ENCODE assay signal across 24 mouse cellular contexts in the genomic region with DNA sequence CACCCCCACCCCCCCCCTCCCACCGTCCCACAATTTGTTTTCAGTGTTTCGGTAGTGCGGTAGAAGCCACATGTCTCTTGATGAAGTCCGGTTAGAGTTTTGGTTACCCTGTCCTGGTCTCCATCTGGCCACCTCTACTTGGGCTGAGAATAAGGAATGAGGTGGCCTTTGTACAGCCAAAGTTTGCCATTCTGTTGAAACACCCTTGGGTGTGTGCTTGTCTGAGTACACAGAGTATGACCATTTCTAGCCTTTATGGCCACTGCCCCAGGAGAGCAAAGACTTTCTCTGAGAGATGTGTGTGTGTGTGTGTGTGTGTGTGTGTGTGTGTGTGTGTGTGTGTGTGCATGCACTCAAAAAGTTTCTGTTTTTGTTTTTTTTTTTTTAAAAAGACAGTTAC.
DNase-seq lines count a peak whose midpoint lies in the region; ATAC-seq lines count a peak whose summit lies in the region.
"Had no signal": no experiment of that assay in that cellular context is flagged by ENCODE, and none has a peak within 500 bp of the region (broad histone marks: within the 10 kb centered on the region; RNA-seq: fewer than 3 reads in every experiment).

No protein-coding gene starts in this region.

- 85% methylated on average over 4 of the region's 4 CpGs for WGBS in liver, embryonic 13.5 days (ENCODE audit: insufficient replicate concordance)
- 96% methylated on average over 4 of the region's 4 CpGs for WGBS in liver, embryonic 11.5 days
- 92% methylated on average over 4 of the region's 4 CpGs for WGBS in intestine, embryonic 16.5 days
- WGBS in stomach, embryonic 15.5 days = 91% methylated on average over 4 of the region's 4 CpGs

- DNase-seq in liver, embryonic 13.5 days = no peak
- DNase-seq in liver, embryonic 11.5 days (ENCODE audit: low spot score) = no peak
- DNase-seq in testis, postnatal 14 days (ENCODE audit: low spot score) = no peak
- DNase-seq in urinary bladder, postnatal 4 days (ENCODE audit: low spot score in 2 of 2) = no peak
- DNase-seq in testis, postnatal 10 days (ENCODE audit: low spot score) = no peak
- DNase-seq: adrenal gland, adult 2 months; adrenal gland, postnatal 36 days; cerebellum, adult 2 months; cerebellum, postnatal 14 days; forebrain, postnatal 0 days; gastrocnemius, postnatal 10 days; kidney, postnatal 14 days; layer of hippocampus, adult 9-11 months; lung, postnatal 4 days; spleen, adult 18-20 months; thymus, postnatal 25 days had no signal

- H3K9me3 ChIP-seq in liver, embryonic 13.5 days (replicated peaks) = no peaks in the 10 kb centered on the region
- H3K9me3 ChIP-seq in liver, embryonic 11.5 days (ENCODE audit: control insufficient read depth, low read length) = no peaks in the 10 kb centered on the region
- no peaks in the 10 kb centered on the region for H3K9me3 ChIP-seq in intestine, embryonic 16.5 days (ENCODE audit: control insufficient read depth, low read length)
- no peaks in the 10 kb centered on the region for H3K9me3 ChIP-seq in stomach, embryonic 15.5 days
- H3K9me3 ChIP-seq: forebrain, embryonic 12.5 days; heart, embryonic 15.5 days; megakaryocyte, embryonic 14.5 days; midbrain, embryonic 12.5 days had no signal

- no peak overlapping the region for H3K9ac ChIP-seq in liver, embryonic 13.5 days
- no peak overlapping the region for H3K9ac ChIP-seq in liver, embryonic 11.5 days (ENCODE audit: low read depth, low read length)
- no peak overlapping the region for H3K9ac ChIP-seq in intestine, embryonic 16.5 days (ENCODE audit: low read depth, low read length)
- no peak overlapping the region for H3K9ac ChIP-seq in stomach, embryonic 15.5 days
- H3K9ac ChIP-seq: forebrain, embryonic 12.5 days; forebrain, postnatal 0 days; heart, embryonic 15.5 days; midbrain, embryonic 12.5 days had no signal

- H3K27ac ChIP-seq in liver, embryonic 13.5 days = peak overlapping the region; percentile 50; the same call in 1 of the 2 replicates
- H3K27ac ChIP-seq in liver, embryonic 11.5 days (ENCODE audit: low read depth, low read length) = no peak overlapping the region
- peak overlapping the region; percentile 75 for H3K27ac ChIP-seq in intestine, embryonic 16.5 days (ENCODE audit: low read length)
- 0 out of 2 replicates have a peak overlapping the region, but pooled peaks have one; percentile 18 for H3K27ac ChIP-seq in stomach, embryonic 15.5 days
- H3K27ac ChIP-seq: forebrain, embryonic 12.5 days; midbrain, embryonic 12.5 days had no signal

- no peaks in the 10 kb centered on the region for H3K27me3 ChIP-seq in liver, embryonic 13.5 days
- H3K27me3 ChIP-seq in liver, embryonic 11.5 days (replicated peaks; ENCODE audit: control insufficient read depth, insufficient read depth, low read length) = no peaks in the 10 kb centered on the region
- no peaks in the 10 kb centered on the region for H3K27me3 ChIP-seq in intestine, embryonic 16.5 days (replicated peaks; ENCODE audit: control insufficient read depth, insufficient read depth, low read length)
- H3K27me3 ChIP-seq in stomach, embryonic 15.5 days (replicated peaks) = no peaks in the 10 kb centered on the region
- H3K27me3 ChIP-seq: forebrain, embryonic 12.5 days; heart, embryonic 15.5 days; midbrain, embryonic 12.5 days had no signal

- peaks cover 78% of the 10 kb centered on the region for H3K4me1 ChIP-seq in liver, embryonic 13.5 days (replicated peaks)
- peaks cover 40% of the 10 kb centered on the region for H3K4me1 ChIP-seq in liver, embryonic 11.5 days (replicated peaks; ENCODE audit: control insufficient read depth, insufficient read depth, low read length)
- peaks cover 43% of the 10 kb centered on the region for H3K4me1 ChIP-seq in intestine, embryonic 16.5 days (ENCODE audit: control insufficient read depth, insufficient read depth, low read length)
- peaks cover 8% of the 10 kb centered on the region; the same call in 1 of the 2 replicates for H3K4me1 ChIP-seq in stomach, embryonic 15.5 days

- no peak for ATAC-seq in liver, embryonic 13.5 days (ENCODE audit: low read depth)
- no peak for ATAC-seq in liver, embryonic 11.5 days (replicated peaks; ENCODE audit: low FRiP score)
- ATAC-seq in intestine, embryonic 16.5 days = no peak
- ATAC-seq in stomach, embryonic 15.5 days (ENCODE audit: insufficient read depth, low FRiP score, low read depth) = no peak
- ATAC-seq: CD4-positive, CD25-positive, alpha-beta regulatory T cell, adult 4 months; forebrain, postnatal 0 days; hindbrain, embryonic 16.5 days had no signal

- H3K36me3 ChIP-seq in liver, embryonic 13.5 days = no peaks in the 10 kb centered on the region
- no peaks in the 10 kb centered on the region for H3K36me3 ChIP-seq in liver, embryonic 11.5 days (ENCODE audit: control insufficient read depth, insufficient read depth, low read length)
- H3K36me3 ChIP-seq in intestine, embryonic 16.5 days (ENCODE audit: control insufficient read depth, insufficient read depth, low read length) = no peaks in the 10 kb centered on the region
- H3K36me3 ChIP-seq in stomach, embryonic 15.5 days = no peaks in the 10 kb centered on the region; the same call in 1 of the 2 replicates

- no peak overlapping the region for H3K4me3 ChIP-seq in liver, embryonic 13.5 days (replicated peaks)
- H3K4me3 ChIP-seq in liver, embryonic 11.5 days (ENCODE audit: low read depth, low read length) = no peak overlapping the region
- no peak overlapping the region for H3K4me3 ChIP-seq in intestine, embryonic 16.5 days (ENCODE audit: low read length)
- H3K4me3 ChIP-seq in stomach, embryonic 15.5 days (replicated peaks) = no peak overlapping the region
- H3K4me3 ChIP-seq: forebrain, embryonic 12.5 days; heart, embryonic 15.5 days; megakaryocyte, embryonic 14.5 days; midbrain, embryonic 12.5 days had no signal

- H3K4me2 ChIP-seq in liver, embryonic 13.5 days = 0 out of 2 replicates have a peak overlapping the region, but pooled peaks have one; percentile 55
- H3K4me2 ChIP-seq in liver, embryonic 11.5 days = no peak overlapping the region
- no peak overlapping the region for H3K4me2 ChIP-seq in intestine, embryonic 16.5 days (ENCODE audit: low read depth, low read length)
- no peak overlapping the region for H3K4me2 ChIP-seq in stomach, embryonic 15.5 days
- H3K4me2 ChIP-seq: forebrain, embryonic 12.5 days; heart, embryonic 15.5 days; midbrain, embryonic 12.5 days had no signal
